Mouse (Mus musculus): ENCODE data around the gene Slc22a4. TPM values are rescaled to one million over a fixed set of nuclear protein-coding genes. Genes with fewer than 3 reads are reported as not detected.

Gene Slc22a4
- polyA plus RNA-seq (2016; fragmentation: Nextera tagmentation; extraction: Ambion mirVana), result 1.5 and 2.3 TPM in 2 replicates

GRCm38 (mm10) chr11:54028044-54028951 is at the start of gene Slc22a4:
TSS of gene Slc22a4 (minus strand) at chr11:54028090.
- Histone ChIP-seq H3K4me1 (peaks cover 11% of the 10 kb centered on the region), H3K4me2 (replicated peaks) (peak within 1 kb of the TSS; percentile 95), H3K36me3 (no peaks in the 10 kb centered on the region), H3K27me3 (replicated peaks) (peaks cover 25% of the 10 kb centered on the region), H3K4me3 (peak within 1 kb of the TSS; percentile 52), H3K9ac (peak within 1 kb of the TSS; percentile 64), H3K9me3 (no peaks in the 10 kb centered on the region), H3K27ac (no peak within 1 kb of the TSS)
- ATAC-seq (ENCODE audit: low FRiP score, low read depth), result peak; percentile 70
- 1% methylated on average over 61 of the region's 61 CpGs for WGBS

GRCm38 (mm10) chr11:54076101-54076500 is 48.2 kb upstream of the Slc22a4 start:
- WGBS, result 87% methylated on average over 1 of the region's 1 CpGs
- Histone ChIP-seq H3K9ac (no peak overlapping the region), H3K4me1 (no peaks in the 10 kb centered on the region), H3K36me3 (no peaks in the 10 kb centered on the region), H3K4me3 (no peak overlapping the region), H3K9me3 (no peaks in the 10 kb centered on the region), H3K4me2 (replicated peaks) (no peak overlapping the region), H3K27me3 (replicated peaks) (no peaks in the 10 kb centered on the region), H3K27ac (no peak overlapping the region)
- ATAC-seq (ENCODE audit: low FRiP score, low read depth), result no peak

- no peaks in the 10 kb centered on the region for H3K27me3 ChIP-seq (replicated peaks)
- H3K4me1 ChIP-seq, result no peaks in the 10 kb centered on the region
- no peaks in the 10 kb centered on the region for H3K36me3 ChIP-seq
- no peak for ATAC-seq (ENCODE audit: low FRiP score, low read depth)
- no peak overlapping the region for H3K9ac ChIP-seq
- H3K9me3 ChIP-seq, result no peaks in the 10 kb centered on the region
- no peak overlapping the region for H3K4me3 ChIP-seq
- H3K27ac ChIP-seq, result no peak overlapping the region
- H3K4me2 ChIP-seq (replicated peaks), result no peak overlapping the region
- 76% methylated on average over 6 of the region's 6 CpGs for WGBS
Observed at GRCm38 (mm10) chr11:54075353-54075752, 47.5 kb upstream of the Slc22a4 start.

- ATAC-seq (ENCODE audit: low FRiP score, low read depth), result no peak
- Histone ChIP-seq H3K9ac (no peak overlapping the region), H3K4me3 (no peak overlapping the region), H3K4me1 (0 out of 2 replicates have a peak, but pooled peaks cover 4% of the 10 kb centered on the region), H3K9me3 (no peaks in the 10 kb centered on the region), H3K27ac (no peak overlapping the region), H3K4me2 (replicated peaks) (no peak overlapping the region), H3K27me3 (replicated peaks) (no peaks in the 10 kb centered on the region; the same call in 1 of the 2 replicates), H3K36me3 (no peaks in the 10 kb centered on the region)
- WGBS, result 42% methylated on average over 4 of the region's 4 CpGs
Observed at GRCm38 (mm10) chr11:54073291-54073690, 45.4 kb upstream of the Slc22a4 start.

- peaks cover 13% of the 10 kb centered on the region for H3K4me1 ChIP-seq
- no peak overlapping the region for H3K4me2 ChIP-seq (replicated peaks)
Observed at GRCm38 (mm10) chr11:54071726-54072445, 44.0 kb upstream of the Slc22a4 start.

GRCm38 (mm10) chr11:54068520-54069371 is 40.9 kb upstream of the Slc22a4 start, which contains the start of gene Pdlim4:
TSS of gene Pdlim4 (minus strand) at chr11:54069014.
- peak within 1 kb of the TSS; percentile 92 for H3K4me2 ChIP-seq (replicated peaks)
- H3K4me3 ChIP-seq, result peak within 1 kb of the TSS; percentile 64
- H3K9ac ChIP-seq, result peak within 1 kb of the TSS; percentile 77
- no peaks in the 10 kb centered on the region for H3K36me3 ChIP-seq
- peak; percentile 59 for ATAC-seq (ENCODE audit: low FRiP score, low read depth)
- H3K9me3 ChIP-seq, result no peaks in the 10 kb centered on the region
- H3K27me3 ChIP-seq (replicated peaks), result peaks cover 3% of the 10 kb centered on the region; the same call in 1 of the 2 replicates
- H3K4me1 ChIP-seq, result peaks cover 13% of the 10 kb centered on the region
- H3K27ac ChIP-seq, result no peak within 1 kb of the TSS
- 2% methylated on average over 48 of the region's 61 CpGs for WGBS

More at GRCm38 (mm10) chr11:54071726-54072445, 44.0 kb upstream of the Slc22a4 start:
- 88% methylated on average over 5 of the region's 5 CpGs for WGBS
- H3K9me3 ChIP-seq, result no peaks in the 10 kb centered on the region
- H3K4me3 ChIP-seq, result no peak overlapping the region
- ATAC-seq (ENCODE audit: low FRiP score, low read depth), result no peak
- H3K9ac ChIP-seq, result no peak overlapping the region
- H3K27me3 ChIP-seq (replicated peaks), result no peaks in the 10 kb centered on the region; the same call in 1 of the 2 replicates
- H3K27ac ChIP-seq, result no peak overlapping the region
- no peaks in the 10 kb centered on the region for H3K36me3 ChIP-seq

- Histone ChIP-seq H3K27me3 (replicated peaks) (peaks cover 3% of the 10 kb centered on the region; the same call in 1 of the 2 replicates), H3K9me3 (no peaks in the 10 kb centered on the region), H3K4me1 (peaks cover 13% of the 10 kb centered on the region), H3K4me3 (peak overlapping the region; percentile 64), H3K36me3 (no peaks in the 10 kb centered on the region), H3K4me2 (replicated peaks) (peak overlapping the region; percentile 92), H3K27ac (no peak overlapping the region), H3K9ac (peak overlapping the region; percentile 77)
- WGBS, result 47% methylated on average over 4 of the region's 4 CpGs
- ATAC-seq (ENCODE audit: low FRiP score, low read depth), result no peak
Observed at GRCm38 (mm10) chr11:54067996-54068519, 40.2 kb upstream of the Slc22a4 start.

GRCm38 (mm10) chr11:54067318-54067995 is 39.6 kb upstream of the Slc22a4 start:
- H3K4me3 ChIP-seq, result peak overlapping the region; percentile 64
- peak overlapping the region; percentile 92 for H3K4me2 ChIP-seq (replicated peaks)
- H3K36me3 ChIP-seq, result no peaks in the 10 kb centered on the region
- H3K9ac ChIP-seq, result peak overlapping the region; percentile 77
- H3K9me3 ChIP-seq, result no peaks in the 10 kb centered on the region
- ATAC-seq (ENCODE audit: low FRiP score, low read depth), result no peak
- no peak overlapping the region for H3K27ac ChIP-seq
- peaks cover 13% of the 10 kb centered on the region for H3K4me1 ChIP-seq
- whole genome bisulfite sequencing, result 38% methylated on average over 12 of the region's 12 CpGs
- H3K27me3 ChIP-seq (replicated peaks), result peaks cover 3% of the 10 kb centered on the region; the same call in 1 of the 2 replicates

GRCm38 (mm10) chr11:54066400-54066799 is 38.5 kb upstream of the Slc22a4 start:
- H3K4me3 ChIP-seq, result no peak overlapping the region
- H3K27me3 ChIP-seq (replicated peaks), result peaks cover 3% of the 10 kb centered on the region; the same call in 1 of the 2 replicates
- no peaks in the 10 kb centered on the region for H3K36me3 ChIP-seq
- peaks cover 13% of the 10 kb centered on the region for H3K4me1 ChIP-seq
- 88% methylated on average over 5 of the region's 5 CpGs for WGBS
- ATAC-seq (ENCODE audit: low FRiP score, low read depth), result no peak
- H3K4me2 ChIP-seq (replicated peaks), result peak overlapping the region; percentile 92; the same call in 1 of the 2 replicates
- no peak overlapping the region for H3K27ac ChIP-seq
- H3K9me3 ChIP-seq, result no peaks in the 10 kb centered on the region
- H3K9ac ChIP-seq, result no peak overlapping the region

- Histone ChIP-seq H3K9me3 (no peaks in the 10 kb centered on the region), H3K36me3 (no peaks in the 10 kb centered on the region), H3K4me3 (no peak overlapping the region), H3K27ac (no peak overlapping the region), H3K9ac (no peak overlapping the region), H3K4me2 (replicated peaks) (no peak overlapping the region), H3K27me3 (replicated peaks) (peaks cover 3% of the 10 kb centered on the region; the same call in 1 of the 2 replicates), H3K4me1 (peaks cover 13% of the 10 kb centered on the region)
- ATAC-seq (ENCODE audit: low FRiP score, low read depth), result no peak
- WGBS, result 96% methylated on average over 4 of the region's 4 CpGs
Observed at GRCm38 (mm10) chr11:54065915-54066178, 38.0 kb upstream of the Slc22a4 start.
